Mouse (Mus musculus): ENCODE results near the gene Akap8l. TPM values are rescaled to one million over a fixed set of nuclear protein-coding genes. Genes with fewer than 3 reads are reported as not detected.

Gene Akap8l
- polyA plus RNA-seq, 1 experiment from 2014 or later, result 93.1 TPM

- DNase-seq (ENCODE audit: low read depth, low spot score) (no peak), ATAC-seq (no peak)
- TF ChIP-seq CTCF (IDR thresholded peaks at IDR 0.05), result no peak
- no peaks in the 10 kb centered on the region for H3K27me3 ChIP-seq
- ChIA-PET CTCF (interaction anchor here (0.7 kb wide), 1 partner anchor 12 kb away, joined by 4 read pairs; no protein-coding TSS in a partner anchor), POLR2A (interaction anchor here (1.4 kb wide), 1 partner anchor 11 kb away, joined by 4 read pairs; no protein-coding TSS in a partner anchor)
- in situ Hi-C loops (cut with MboI; ENCODE audit: low pct_unique_long_range_greater_than_20kb), result no loop called here
These were observed 26.7 kb upstream of the Akap8l start for GRCm38 (mm10) chr17:32377137-32377536.

DNA sequence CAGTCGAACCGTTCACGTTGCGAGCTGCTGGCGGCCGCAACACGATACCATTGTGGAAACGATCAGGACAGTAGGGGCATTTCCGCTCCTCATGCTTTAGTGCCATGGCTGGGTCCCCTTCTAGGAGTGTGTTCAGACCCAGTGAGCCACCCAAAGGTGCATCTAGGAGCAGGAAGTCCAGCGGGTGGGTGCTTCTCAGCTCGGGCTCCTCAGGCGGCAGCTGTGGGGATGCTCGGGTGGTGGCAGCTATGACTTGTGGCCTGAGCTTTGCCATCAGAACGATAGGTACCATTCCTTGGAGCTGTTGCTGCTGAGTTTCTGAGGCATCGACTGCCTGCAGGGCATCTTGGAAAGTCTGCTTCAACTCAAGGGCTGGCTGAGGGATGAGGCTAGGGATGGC lies 26.1 kb upstream of the Akap8l start:
- no peaks in the 10 kb centered on the region for H3K27me3 ChIP-seq
- no peak for ATAC-seq
- no peak for DNase-seq (ENCODE audit: low read depth, low spot score)
- no peak for TF ChIP-seq CTCF (IDR thresholded peaks at IDR 0.05)
- in situ Hi-C loops (cut with MboI; ENCODE audit: low pct_unique_long_range_greater_than_20kb), result no loop called here
- ChIA-PET POLR2A (interaction anchor here (1.4 kb wide), 1 partner anchor 11 kb away, joined by 4 read pairs; no protein-coding TSS in a partner anchor), CTCF (no interaction called here)

GRCm38 (mm10) chr17:32368991-32369578 lies 18.7 kb upstream of the Akap8l start:
- in situ Hi-C loops (cut with MboI; ENCODE audit: low pct_unique_long_range_greater_than_20kb), result no loop called here
- POLR2A ChIA-PET, result no interaction called here
- no peak for DNase-seq (ENCODE audit: low read depth, low spot score)
- ATAC-seq, result no peak
- H3K27me3 ChIP-seq, result no peaks in the 10 kb centered on the region
- CTCF ChIA-PET, result interaction anchor here (1.2 kb wide), 1 partner anchor 18 kb away, joined by 4 read pairs; no protein-coding TSS in a partner anchor
- TF ChIP-seq CTCF (IDR thresholded peaks at IDR 0.05), result no peak

GRCm38 (mm10) chr17:32367706-32368105 lies 17.3 kb upstream of the Akap8l start:
- in situ Hi-C loops (cut with MboI; ENCODE audit: low pct_unique_long_range_greater_than_20kb), result no loop called here
- ChIA-PET POLR2A (no interaction called here), CTCF (no interaction called here)
- ATAC-seq (no peak), DNase-seq (ENCODE audit: low read depth, low spot score) (no peak)
- no peak for TF ChIP-seq CTCF (IDR thresholded peaks at IDR 0.05)
- no peaks in the 10 kb centered on the region for H3K27me3 ChIP-seq

DNA sequence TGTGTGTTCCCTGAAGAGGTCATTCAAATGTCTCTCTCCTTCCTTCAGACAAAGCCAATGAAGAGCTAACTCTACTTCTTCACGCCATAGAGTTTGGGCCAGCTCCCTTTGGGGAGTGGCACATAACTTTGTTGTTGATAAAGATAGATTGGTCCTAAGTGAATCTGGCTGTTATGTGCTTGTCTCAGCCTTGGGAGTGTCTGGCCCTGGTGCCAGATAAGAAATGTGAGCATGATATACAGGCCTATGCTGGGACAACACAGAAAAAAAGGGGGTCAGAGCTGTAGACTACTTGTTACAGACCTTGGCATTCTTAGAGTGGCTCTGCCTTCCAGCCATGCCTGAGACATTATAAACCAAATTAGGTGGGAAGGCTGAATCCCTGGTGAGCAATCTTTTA lies 14.9 kb upstream of the Akap8l start:
- no peak for ATAC-seq
- no peak for TF ChIP-seq CTCF (IDR thresholded peaks at IDR 0.05)
- H3K27me3 ChIP-seq, result no peaks in the 10 kb centered on the region
- CTCF ChIA-PET, result interaction anchor here (0.9 to 1.6 kb wide), 5 partner anchors 11 to 22 kb away, joined by 3 to 10 read pairs (median 4); no protein-coding TSS in a partner anchor
- POLR2A ChIA-PET, result no interaction called here
- in situ Hi-C loops (cut with MboI; ENCODE audit: low pct_unique_long_range_greater_than_20kb), result no loop called here
- no peak for DNase-seq (ENCODE audit: low read depth, low spot score)

- ATAC-seq, result no peak
- no peak for TF ChIP-seq CTCF (IDR thresholded peaks at IDR 0.05)
These were observed 14.4 kb upstream of the Akap8l start for GRCm38 (mm10) chr17:32364850-32365249.

DNA sequence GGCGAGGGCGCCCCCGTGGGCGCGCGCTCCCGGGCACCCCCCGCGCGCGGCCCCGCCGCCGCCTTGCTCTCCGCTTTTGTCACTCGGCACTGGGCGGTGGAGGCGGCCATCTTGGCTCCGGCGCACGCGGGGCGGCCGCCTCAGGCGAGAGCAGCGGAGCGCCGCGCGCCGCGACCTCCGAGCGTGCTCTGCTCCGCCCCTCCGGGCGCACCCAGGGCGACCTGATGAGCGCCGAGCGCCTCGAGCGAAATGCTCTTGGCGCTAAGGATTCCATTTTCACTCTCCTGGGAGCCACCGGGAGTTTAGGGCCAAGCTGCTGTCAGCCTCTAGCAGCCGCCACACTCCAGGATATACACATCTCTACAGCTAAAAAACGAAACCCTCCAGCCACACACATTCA lies 13.9 kb upstream of the Akap8l start:
- DNase-seq (ENCODE audit: low read depth, low spot score) (no peak), ATAC-seq (peak; percentile 83)
- in situ Hi-C loops (cut with MboI; ENCODE audit: low pct_unique_long_range_greater_than_20kb), result no loop called here
- ChIA-PET POLR2A (interaction anchor here (0.7 kb wide), 1 partner anchor 185 kb away, joined by 4 read pairs; no protein-coding TSS in a partner anchor), CTCF (interaction anchor here (1.0 to 1.6 kb wide), 4 partner anchors 10 to 23 kb away, joined by 3 to 10 read pairs (median 4); no protein-coding TSS in a partner anchor)
- TF ChIP-seq CTCF (IDR thresholded peaks at IDR 0.05), result no peak
- no peaks in the 10 kb centered on the region for H3K27me3 ChIP-seq

More at GRCm38 (mm10) chr17:32364850-32365249, 14.4 kb upstream of the Akap8l start:
- in situ Hi-C loops (cut with MboI; ENCODE audit: low pct_unique_long_range_greater_than_20kb), result no loop called here
- DNase-seq (ENCODE audit: low read depth, low spot score), result no peak
- POLR2A ChIA-PET, result interaction anchor here (0.7 kb wide), 1 partner anchor 185 kb away, joined by 4 read pairs; no protein-coding TSS in a partner anchor
- H3K27me3 ChIP-seq, result no peaks in the 10 kb centered on the region
- CTCF ChIA-PET, result interaction anchor here (0.9 to 1.6 kb wide), 5 partner anchors 10 to 22 kb away, joined by 3 to 10 read pairs (median 4); no protein-coding TSS in a partner anchor

GRCm38 (mm10) chr17:32363821-32364301 lies 13.5 kb upstream of the Akap8l start:
- ATAC-seq (peak; percentile 38), DNase-seq (ENCODE audit: low read depth, low spot score) (no peak)
- no peak for TF ChIP-seq CTCF (IDR thresholded peaks at IDR 0.05)
- H3K27me3 ChIP-seq, result no peaks in the 10 kb centered on the region
- ChIA-PET CTCF (interaction anchor here (1.3 kb wide), 1 partner anchor 18 kb away, joined by 4 read pairs; no protein-coding TSS in a partner anchor), POLR2A (interaction anchor here (1.0 kb wide), 1 partner anchor 10 kb away, joined by 3 read pairs; no protein-coding TSS in a partner anchor)
- in situ Hi-C loops (cut with MboI; ENCODE audit: low pct_unique_long_range_greater_than_20kb), result no loop called here

- CTCF ChIA-PET, result interaction anchor here (0.8 to 2.1 kb wide), 3 partner anchors 12 to 23 kb away, joined by 3 to 5 read pairs (median 4); partner anchors contain the start of gene Akap8l
- in situ Hi-C loops (cut with MboI; ENCODE audit: low pct_unique_long_range_greater_than_20kb), result no loop called here
- no peak for DNase-seq (ENCODE audit: low read depth, low spot score)
- no peak for ATAC-seq
- no peaks in the 10 kb centered on the region for H3K27me3 ChIP-seq
- no peak for TF ChIP-seq CTCF (IDR thresholded peaks at IDR 0.05)
- POLR2A ChIA-PET, result interaction anchor here (1.0 kb wide), 1 partner anchor 9 kb away, joined by 3 read pairs; no protein-coding TSS in a partner anchor
These were observed 12.3 kb upstream of the Akap8l start for GRCm38 (mm10) chr17:32362686-32363085.

DNA sequence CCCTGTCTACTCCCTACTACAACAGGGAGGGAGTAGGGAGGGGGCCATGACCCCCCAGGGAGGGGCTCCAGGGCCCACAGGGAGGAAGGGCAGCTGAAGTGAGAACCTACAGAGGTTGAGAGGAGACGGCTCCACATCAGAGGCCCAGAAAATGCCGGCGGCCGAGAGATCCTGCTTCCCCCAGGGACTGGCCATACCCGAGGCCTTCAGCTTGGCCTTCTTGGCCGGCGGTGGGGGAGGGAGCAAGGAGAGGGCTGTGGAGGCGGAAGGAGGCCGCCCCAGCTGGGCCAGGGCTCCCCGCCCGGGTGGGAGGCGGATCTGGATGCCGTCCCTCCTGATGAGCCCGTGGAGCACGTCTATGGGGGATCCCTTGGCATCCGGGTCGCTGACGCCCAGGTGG lies 9.5 kb upstream of the Akap8l start:
- no peak for TF ChIP-seq CTCF (IDR thresholded peaks at IDR 0.05)
- in situ Hi-C loops (cut with MboI; ENCODE audit: low pct_unique_long_range_greater_than_20kb), result no loop called here
- ChIA-PET POLR2A (no interaction called here), CTCF (no interaction called here)
- no peaks in the 10 kb centered on the region for H3K27me3 ChIP-seq
- no peak for ATAC-seq
- no peak for DNase-seq (ENCODE audit: low read depth, low spot score)

DNA sequence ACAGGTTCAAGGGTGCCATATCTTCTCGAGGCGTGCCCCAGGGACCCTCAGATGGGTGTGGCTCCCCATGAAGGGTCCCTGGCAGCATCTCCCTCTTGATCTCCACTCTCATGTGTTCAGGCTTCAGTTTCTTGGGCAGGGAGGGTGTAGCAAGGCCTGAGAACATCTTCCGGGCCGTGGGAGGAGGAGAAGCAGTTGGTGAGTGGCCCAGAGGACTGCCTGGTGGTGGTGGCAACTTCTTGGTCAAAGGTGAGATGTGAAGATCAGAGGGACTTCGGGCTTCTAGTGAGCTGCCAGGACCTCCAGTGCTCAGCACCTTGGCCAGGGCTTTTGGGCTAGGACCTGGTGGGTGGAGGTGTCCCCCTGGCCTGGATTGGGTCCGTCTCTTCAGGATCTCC lies 8.5 kb upstream of the Akap8l start:
- in situ Hi-C loops (cut with MboI; ENCODE audit: low pct_unique_long_range_greater_than_20kb), result no loop called here
- no peak for TF ChIP-seq CTCF (IDR thresholded peaks at IDR 0.05)
- ATAC-seq (no peak), DNase-seq (ENCODE audit: low read depth, low spot score) (no peak)
- no peaks in the 10 kb centered on the region for H3K27me3 ChIP-seq
- ChIA-PET CTCF (no interaction called here), POLR2A (no interaction called here)
